Mouse (Mus musculus) G1E (cell line): ENCODE results near the gene Gnaq. TPM values are rescaled to one million over a fixed set of nuclear protein-coding genes. Genes with fewer than 3 reads are reported as not detected.
"Not testable (repeated sequence)": the region's sequence is repeated elsewhere in the genome, so short reads cannot be mapped to it uniquely, and the experiment has no call there.

Experiments
- ATAC-seq: 2 replicates; pipeline ENCODE4 v1.8.0; 2016; ENCODE audit warnings: mild to moderate bottlenecking; ENCODE audit not compliant: insufficient number of reproducible peaks, poor library complexity, low FRiP score, severe bottlenecking; ENCODE audit errors: extremely low read depth
- DNase-seq: peaks from one replicate; pipeline ENCODE4 v3.0.0; 2012; ENCODE audit warnings: low spot score
- H3K27me3 ChIP-seq: 2 replicates; pipeline ENCODE4 v1.6.1; 2012; ENCODE audit warnings: mild to moderate bottlenecking, low read length, inconsistent platforms; ENCODE audit not compliant: insufficient read depth
- H3K36me3 ChIP-seq: replicated peaks from 2 replicates; pipeline ENCODE3; 2012; ENCODE audit warnings: mild to moderate bottlenecking, inconsistent platforms
- H3K4me1 ChIP-seq: 2 replicates; pipeline ENCODE4 v1.6.1; 2012; ENCODE audit warnings: low read depth, low read length, inconsistent platforms, mixed read lengths; ENCODE audit not compliant: insufficient read depth
- H3K4me3 ChIP-seq: 2 replicates; pipeline ENCODE4 v1.5.1; 2012; ENCODE audit warnings: low read depth, mild to moderate bottlenecking, inconsistent platforms, low read length, moderate library complexity, mixed read lengths
- H3K9me3 ChIP-seq: replicated peaks from 2 replicates; pipeline ENCODE4 v1.6.1; 2012; ENCODE audit warnings: inconsistent platforms
- CTCF ChIP-seq: IDR thresholded peaks from 2 replicates; pipeline ENCODE4 v1.5.1; 2012; ENCODE audit warnings: low read depth, low read length, inconsistent platforms, mixed read lengths
- GATA1 ChIP-seq: IDR thresholded peaks from 2 replicates; pipeline ENCODE4 v1.6.1; 2012; ENCODE audit warnings: borderline replicate concordance, low read length, inconsistent platforms, mixed read lengths
- GATA2 ChIP-seq: IDR thresholded peaks from 2 replicates; pipeline ENCODE4 v1.6.1; 2012; ENCODE audit warnings: low read depth, low read length, inconsistent platforms, borderline replicate concordance
- POLR2AphosphoS5 ChIP-seq: IDR thresholded peaks from 2 replicates; pipeline ENCODE4 v1.6.1; 2012; ENCODE audit warnings: low read depth, low read length, inconsistent platforms; ENCODE audit not compliant: insufficient replicate concordance
- TAL1 ChIP-seq: conservative IDR thresholded peaks from 2 replicates; pipeline ENCODE4 v1.6.1; 2012; ENCODE audit warnings: low read depth, low read length, inconsistent platforms, mixed read lengths
- polyA plus RNA-seq: library from polyadenylated mRNA; stranded (reverse); fragments of >175 nt; gene quantifications from 2 replicates; pipeline ENCODE4 v1.2.3, GENCODE M21; 2012
- total RNA-seq, 2 experiments: library from RNA; stranded (forward) in 1 of 2; stranded (reverse) in 1 of 2; fragments of 200-1000 nt in 1 of 2; fragments of >200 nt in 1 of 2; fragmentation: Nextera tagmentation in 1 of 2; gene quantifications; 2 replicates each; pipeline ENCODE4 v1.2.3; 2014 to 2017

Gnaq gene
- total and polyA plus RNA-seq, 3 experiments, result 0.93 TPM; not detected in 2

GRCm38 (mm10) chr19:16260435-16260832 is 127.8 kb downstream of the Gnaq start:
- Histone ChIP-seq H3K4me3 (no peak overlapping the region), H3K9me3 (no peaks in the 10 kb centered on the region), H3K27me3 (peaks cover 6% of the 10 kb centered on the region), H3K4me1 (no peaks in the 10 kb centered on the region), H3K36me3 (no peaks in the 10 kb centered on the region)
- TF ChIP-seq CTCF (no peak), GATA2 (no peak), GATA1 (no peak), POLR2AphosphoS5 (no peak)
- no peak for DNase-seq
- no peak for ATAC-seq

- H3K4me1 ChIP-seq, result no peaks in the 10 kb centered on the region
- H3K4me3 ChIP-seq, result no peak overlapping the region
- ATAC-seq (no peak), DNase-seq (no peak)
- no peaks in the 10 kb centered on the region for H3K36me3 ChIP-seq
- no peaks in the 10 kb centered on the region for H3K9me3 ChIP-seq
- TF ChIP-seq GATA2, result no peak
- no peak for TF ChIP-seq POLR2AphosphoS5
- TF ChIP-seq TAL1, result no peak
- TF ChIP-seq GATA1, result no peak
- TF ChIP-seq CTCF, result no peak
- peaks cover 6% of the 10 kb centered on the region for H3K27me3 ChIP-seq
These were observed 128.3 kb downstream of the Gnaq start for GRCm38 (mm10) chr19:16260973-16261372.

GRCm38 (mm10) chr19:16261631-16262030 is 129.0 kb downstream of the Gnaq start:
- TF ChIP-seq CTCF (no peak), POLR2AphosphoS5 (no peak), GATA1 (no peak), GATA2 (no peak), TAL1 (no peak)
- no peak overlapping the region for H3K4me3 ChIP-seq
- no peaks in the 10 kb centered on the region for H3K9me3 ChIP-seq
- no peaks in the 10 kb centered on the region for H3K36me3 ChIP-seq
- no peak for ATAC-seq
- DNase-seq, result no peak
- peaks cover 2% of the 10 kb centered on the region; the same call in 1 of the 2 replicates for H3K27me3 ChIP-seq
- no peaks in the 10 kb centered on the region for H3K4me1 ChIP-seq

GRCm38 (mm10) chr19:16262340-16262739 is 129.7 kb downstream of the Gnaq start:
- Histone ChIP-seq H3K27me3 (peaks cover 2% of the 10 kb centered on the region; the same call in 1 of the 2 replicates), H3K4me3 (no peak overlapping the region), H3K9me3 (no peaks in the 10 kb centered on the region), H3K36me3 (no peaks in the 10 kb centered on the region), H3K4me1 (no peaks in the 10 kb centered on the region)
- ATAC-seq (no peak), DNase-seq (no peak)
- TF ChIP-seq POLR2AphosphoS5, result no peak
- no peak for TF ChIP-seq TAL1
- TF ChIP-seq GATA1, result no peak
- no peak for TF ChIP-seq GATA2
- TF ChIP-seq CTCF, result no peak

- not testable (repeated sequence) for H3K9me3 ChIP-seq, H3K4me3 ChIP-seq, ATAC-seq, H3K27me3 ChIP-seq, DNase-seq, H3K4me1 ChIP-seq, H3K36me3 ChIP-seq
These were observed 134.7 kb downstream of the Gnaq start for GRCm38 (mm10) chr19:16267362-16267761.

GRCm38 (mm10) chr19:16270236-16270635 is 137.6 kb downstream of the Gnaq start:
- TF ChIP-seq GATA2, result no peak
- TF ChIP-seq TAL1, result no peak
- TF ChIP-seq POLR2AphosphoS5, result no peak
- no peak for TF ChIP-seq GATA1
- no peak for TF ChIP-seq CTCF
- ATAC-seq (no peak), DNase-seq (no peak)
- Histone ChIP-seq H3K27me3 (no peaks in the 10 kb centered on the region), H3K36me3 (no peaks in the 10 kb centered on the region), H3K4me3 (no peak overlapping the region), H3K4me1 (no peaks in the 10 kb centered on the region), H3K9me3 (no peaks in the 10 kb centered on the region)

GRCm38 (mm10) chr19:16271002-16271401 is 138.4 kb downstream of the Gnaq start:
- DNase-seq, result no peak
- H3K9me3 ChIP-seq, result no peaks in the 10 kb centered on the region
- H3K4me1 ChIP-seq, result no peaks in the 10 kb centered on the region
- H3K4me3 ChIP-seq, result no peak overlapping the region
- H3K36me3 ChIP-seq, result no peaks in the 10 kb centered on the region
- H3K27me3 ChIP-seq, result no peaks in the 10 kb centered on the region
- no peak for TF ChIP-seq GATA1
- TF ChIP-seq CTCF, result no peak
- no peak for TF ChIP-seq POLR2AphosphoS5
- TF ChIP-seq GATA2, result no peak
- TF ChIP-seq TAL1, result no peak
- ATAC-seq, result no peak
